Mouse (Mus musculus) monocyte, adult 5-6 weeks (primary cell): ENCODE measurements around the gene Tor3a. TPM values are rescaled to one million over a fixed set of nuclear protein-coding genes. Genes with fewer than 3 reads are reported as not detected.

Experiments
- ATAC-seq: fragments of 153-309, 156-312 bp; replicated peaks from 2 replicates; pipeline ENCODE4 v1.8.0; 2017; ENCODE audit warnings: mild to moderate bottlenecking; ENCODE audit not compliant: low TSS enrichment, insufficient number of reproducible peaks, severe bottlenecking, poor library complexity, low FRiP score
- total RNA-seq: library from RNA; stranded (forward); fragments of 200-1000, 200-491, 200-594 nt; gene quantifications from 3 replicates; pipeline ENCODE4 v1.2.3, GENCODE M21; 2017

Tor3a gene
- 10.6 to 22.7 TPM (median 17.1 TPM) in 3 replicates for total RNA-seq

DNA sequence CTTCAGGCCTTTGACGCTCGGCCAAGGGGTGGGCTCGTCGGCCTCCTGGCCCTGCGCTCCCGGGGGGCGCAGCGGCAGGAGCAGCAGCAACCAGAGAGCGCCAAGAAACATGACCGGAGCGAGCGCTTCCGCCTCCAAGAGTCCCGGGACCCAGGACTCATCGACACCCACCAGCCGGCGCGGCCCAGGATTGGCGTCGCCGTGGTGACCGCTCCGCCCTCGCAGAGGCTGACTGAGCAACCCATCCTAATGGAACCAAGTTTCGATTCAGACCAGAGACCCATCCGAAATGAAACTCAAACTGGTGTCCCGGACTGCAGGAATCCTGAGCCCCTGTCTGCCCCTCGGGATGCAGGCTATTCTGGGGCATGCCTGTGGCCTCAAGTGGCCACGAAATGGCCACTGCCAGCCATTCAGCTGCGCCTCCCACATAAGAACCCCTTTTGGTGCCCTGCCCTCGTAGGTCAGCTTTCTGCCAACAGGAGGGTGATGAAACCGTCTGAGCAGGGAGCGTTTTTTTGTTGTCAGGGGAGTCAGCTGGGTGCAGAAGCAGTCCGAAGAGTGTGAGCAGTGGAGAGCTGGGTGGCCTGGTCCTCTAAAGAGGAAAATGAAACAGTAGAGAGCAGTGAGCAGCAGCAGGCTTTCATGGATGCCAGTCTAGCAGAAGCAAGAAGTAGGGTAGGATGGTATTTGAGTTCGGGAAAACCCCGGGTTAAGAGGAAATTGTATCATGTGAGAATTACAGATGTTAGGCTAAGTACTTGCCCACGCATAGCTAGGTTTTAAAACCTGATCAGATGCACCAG, at the start of gene Tor3a:
TSS of gene Tor3a (minus strand) at position 162 of the 806 bp plus-strand sequence.
- ATAC-seq = peak; percentile 73

DNA sequence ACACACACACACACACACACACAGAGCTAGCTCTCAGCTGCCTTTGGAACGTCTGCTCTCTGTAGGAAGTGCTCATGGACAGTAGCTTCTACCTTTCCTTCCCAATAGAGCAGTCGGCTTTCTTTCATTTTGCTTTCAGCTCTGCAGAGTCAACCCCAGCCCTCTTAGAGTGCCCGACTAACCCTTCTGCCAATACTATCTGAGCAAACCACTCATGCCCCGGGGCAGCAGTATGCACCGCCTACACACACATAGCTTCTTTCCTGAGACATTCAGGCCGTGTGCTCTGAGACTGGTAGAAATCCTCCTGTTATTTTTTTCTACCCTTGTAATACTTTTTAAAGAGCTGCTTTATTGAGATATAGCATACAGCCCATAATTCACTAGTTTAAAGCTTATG, 47.9 kb upstream of the Tor3a start:
- no peak for ATAC-seq

DNA sequence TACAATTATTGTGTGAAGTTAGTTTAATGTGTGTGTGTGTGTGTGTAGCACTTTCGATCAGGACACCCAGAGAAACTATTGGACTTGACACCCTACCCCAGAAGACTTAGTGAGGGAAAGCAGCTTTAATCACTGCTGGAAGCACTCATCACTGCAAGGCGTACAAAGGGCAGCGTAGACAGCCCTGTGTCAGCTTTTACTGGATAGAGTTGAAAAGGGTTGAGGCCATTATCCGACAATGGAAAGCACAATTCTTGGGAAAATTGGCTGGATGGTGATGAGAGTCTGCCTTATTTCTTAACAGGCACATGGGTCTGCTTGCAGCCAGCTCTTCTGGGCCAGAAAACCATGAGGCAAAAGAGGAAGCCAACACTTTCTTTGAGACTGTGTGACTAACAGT, 45.9 kb upstream of the Tor3a start:
- ATAC-seq = no peak

GRCm38 (mm10) chr1:156718950-156719805, 45.0 kb upstream of the Tor3a start, which contains the start of gene Fam20b:
Gene Fam20b, minus strand, starts transcription at chr1:156719086.
- ATAC-seq = peak; percentile 93

DNA sequence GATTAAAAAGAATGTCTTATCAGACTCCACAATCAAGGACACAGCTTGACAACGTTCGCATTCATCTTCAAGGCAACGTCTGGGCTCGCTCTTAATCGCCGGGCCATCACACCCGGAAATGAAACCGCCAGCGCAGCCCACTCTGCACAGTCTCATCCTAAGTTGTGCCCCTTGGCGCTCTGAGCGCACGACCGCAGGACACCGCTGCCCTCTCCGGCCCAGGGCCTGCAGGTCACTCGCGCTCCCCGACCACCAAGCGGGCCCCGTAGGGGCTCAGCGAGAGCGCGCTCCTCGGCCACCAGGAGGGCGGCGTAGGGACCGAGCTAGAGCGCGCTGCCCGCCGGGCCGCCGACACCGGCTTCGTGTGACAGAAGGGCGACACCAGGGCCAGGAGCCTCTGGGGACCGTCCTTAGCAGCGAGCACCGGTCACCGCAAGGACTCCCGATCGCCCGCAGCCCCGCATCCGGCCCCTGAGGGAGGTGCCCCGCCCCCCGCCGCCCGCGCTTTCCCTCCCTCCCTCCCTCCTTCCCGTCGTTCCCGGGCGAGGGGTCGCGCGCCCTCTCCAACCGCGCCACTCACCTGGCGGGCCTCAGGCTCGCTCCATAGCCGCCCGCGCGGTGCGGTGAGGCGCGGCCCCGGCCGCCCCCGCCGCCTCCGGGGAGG, 44.3 kb upstream of the Tor3a start:
- no peak; the same call in 1 of the 2 replicates for ATAC-seq

- ATAC-seq = no peak
These were observed 43.7 kb upstream of the Tor3a start for GRCm38 (mm10) chr1:156717751-156718285.

DNA sequence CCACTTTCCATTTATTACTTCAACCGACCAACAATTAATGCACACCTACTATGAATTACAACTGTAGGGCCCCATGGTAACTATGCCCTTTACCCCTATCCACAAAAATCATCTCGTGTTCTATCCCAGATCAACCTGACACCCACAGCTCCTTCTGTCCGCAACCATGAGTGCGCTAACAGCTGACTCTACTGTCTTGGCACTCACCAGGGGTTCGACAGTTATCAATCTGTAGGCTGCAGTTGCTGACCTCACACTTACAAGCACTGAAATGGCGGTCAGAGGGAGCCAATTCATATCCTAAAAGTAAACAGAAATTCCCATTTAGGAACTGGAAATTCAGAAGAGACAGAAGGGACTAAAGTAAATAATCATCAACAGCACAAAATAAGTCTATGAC, 42.5 kb upstream of the Tor3a start:
- no peak for ATAC-seq

- no peak for ATAC-seq
These were observed 36.4 kb upstream of the Tor3a start for GRCm38 (mm10) chr1:156710472-156711098.

DNA sequence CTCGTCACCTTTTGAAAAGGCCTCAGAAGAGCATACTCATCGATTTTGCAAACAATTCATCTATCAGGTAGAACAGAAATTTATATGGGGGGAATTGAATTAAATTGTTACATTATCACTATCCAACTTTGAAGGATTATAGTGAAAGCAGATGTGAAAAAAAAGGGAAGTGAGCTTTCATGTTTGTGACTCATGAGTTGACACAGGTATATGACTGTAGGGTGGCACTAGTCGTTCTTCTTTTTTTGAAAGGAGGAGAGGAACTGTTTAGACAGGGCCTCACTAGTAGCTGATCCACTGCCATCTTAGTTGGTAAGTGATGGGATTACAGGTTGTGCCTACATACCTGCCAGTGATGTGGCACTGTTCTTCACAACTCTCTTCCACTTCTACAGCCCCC, 34.5 kb upstream of the Tor3a start:
- ATAC-seq = no peak

DNA sequence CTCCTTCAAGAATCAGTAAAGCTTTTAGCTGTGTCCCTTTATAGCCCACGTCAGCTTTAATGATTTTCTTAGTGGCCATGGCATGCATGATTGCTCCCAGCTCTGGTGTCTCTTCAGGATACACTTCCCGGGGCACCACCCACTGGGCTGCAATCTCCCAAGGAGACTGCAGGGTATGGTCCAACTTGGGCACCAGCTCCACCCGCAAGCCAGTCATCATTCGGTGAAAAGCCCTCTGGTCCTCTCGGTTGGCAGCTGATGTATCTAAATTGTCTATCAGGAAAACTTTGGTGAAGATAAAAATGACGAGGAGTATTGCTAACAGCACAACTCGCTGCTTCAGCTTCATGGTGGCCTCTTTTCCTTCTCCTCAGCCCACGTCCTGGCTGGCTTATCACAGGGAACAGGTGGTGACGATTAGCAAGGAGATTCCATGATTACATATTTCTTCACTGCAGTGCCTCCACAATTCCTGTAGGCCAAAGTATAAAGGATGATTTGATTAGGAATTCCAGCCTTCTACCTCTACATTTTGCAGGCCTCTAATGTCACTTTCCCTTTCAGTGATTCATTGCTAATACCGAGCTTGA, 31.6 kb upstream of the Tor3a start:
- ATAC-seq = no peak

GRCm38 (mm10) chr1:156703444-156703843, 29.3 kb upstream of the Tor3a start:
- no peak for ATAC-seq

GRCm38 (mm10) chr1:156702151-156702550, 28.0 kb upstream of the Tor3a start:
- ATAC-seq = no peak

DNA sequence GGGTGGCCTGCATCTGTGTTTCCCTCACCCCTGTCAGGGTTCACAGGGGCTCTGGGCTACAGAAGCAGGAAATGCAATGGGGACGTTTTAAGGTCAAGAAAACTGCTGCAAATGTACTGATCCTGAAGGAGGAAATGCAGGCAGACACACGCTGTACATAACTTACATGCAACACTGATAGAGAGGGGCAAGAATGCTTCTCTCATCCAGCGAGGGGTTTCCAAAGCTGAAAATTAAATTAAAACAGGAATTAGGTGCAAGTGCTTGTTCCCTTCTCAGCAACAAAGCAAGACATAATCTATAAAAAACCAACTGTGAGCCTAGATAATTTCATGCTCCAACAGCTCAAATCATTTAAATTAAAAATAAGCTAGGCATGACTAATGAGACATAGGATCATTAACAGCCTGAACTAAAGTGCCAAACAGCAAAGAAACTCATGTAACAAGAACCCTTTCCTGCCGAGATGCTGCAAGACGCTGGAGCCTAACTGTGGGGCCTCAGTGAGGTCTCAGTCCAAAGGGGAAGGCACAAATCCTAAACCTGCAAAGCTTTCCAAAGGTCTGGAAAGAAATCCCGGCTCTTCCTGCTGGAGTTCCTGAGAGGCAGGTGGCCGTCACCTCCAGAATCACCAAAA, 12.0 kb upstream of the Tor3a start:
- ATAC-seq = no peak

DNA sequence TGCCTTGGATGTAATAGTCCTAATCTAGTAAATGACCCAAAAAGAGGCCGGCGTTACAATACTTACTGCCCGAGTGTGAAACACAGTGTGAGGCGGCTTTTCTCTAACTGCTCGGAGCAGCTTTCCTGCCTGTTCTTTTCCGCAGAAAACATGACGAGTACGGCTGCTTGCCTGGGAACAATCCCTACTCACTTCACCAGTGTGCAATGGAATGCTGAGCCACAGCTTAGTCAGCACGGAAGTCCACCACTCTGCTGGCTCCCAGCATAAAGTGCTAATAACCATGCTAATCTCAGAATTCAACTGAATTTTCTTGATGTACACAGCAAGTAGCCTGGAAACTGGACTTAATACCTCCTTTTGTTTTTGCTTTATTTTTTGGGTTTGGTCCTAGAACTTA, 5.4 kb upstream of the Tor3a start:
- ATAC-seq = no peak

GRCm38 (mm10) chr1:156677230-156677629, 3.1 kb upstream of the Tor3a start:
- ATAC-seq = no peak

DNA sequence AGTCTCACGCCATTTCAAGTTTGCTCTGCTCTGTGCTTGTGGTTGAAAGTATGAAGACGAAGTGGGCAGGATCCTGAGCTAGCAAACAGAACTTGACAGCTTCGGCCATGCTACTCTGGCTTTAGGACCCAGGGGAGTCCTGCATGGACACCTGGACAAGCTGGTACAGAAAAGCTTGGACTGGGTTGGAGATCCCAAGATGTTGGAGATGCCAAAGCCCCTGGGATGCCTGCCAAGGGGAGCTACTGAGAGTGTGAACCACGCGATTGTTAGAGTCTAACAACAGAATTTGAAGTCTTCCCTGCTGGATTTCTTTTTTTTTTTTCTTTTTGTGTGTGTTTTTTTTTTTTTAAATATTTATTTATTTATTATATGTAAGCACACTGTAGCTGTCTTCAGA, 2.4 kb upstream of the Tor3a start:
- ATAC-seq = no peak

- peak; percentile 59 for ATAC-seq
These were observed 2.0 kb upstream of the Tor3a start for GRCm38 (mm10) chr1:156676171-156676570.
